Mouse (Mus musculus) natural killer cell, adult 2 months (primary cell): ENCODE measurements around the gene Tlr11.

ENCODE experiments used
- DNase-seq, 2 experiments: peaks; one replicate each; pipeline ENCODE4 v3.0.0; 2022; ENCODE audit warnings: low spot score in 2 of 2

Gene Tlr11

DNA sequence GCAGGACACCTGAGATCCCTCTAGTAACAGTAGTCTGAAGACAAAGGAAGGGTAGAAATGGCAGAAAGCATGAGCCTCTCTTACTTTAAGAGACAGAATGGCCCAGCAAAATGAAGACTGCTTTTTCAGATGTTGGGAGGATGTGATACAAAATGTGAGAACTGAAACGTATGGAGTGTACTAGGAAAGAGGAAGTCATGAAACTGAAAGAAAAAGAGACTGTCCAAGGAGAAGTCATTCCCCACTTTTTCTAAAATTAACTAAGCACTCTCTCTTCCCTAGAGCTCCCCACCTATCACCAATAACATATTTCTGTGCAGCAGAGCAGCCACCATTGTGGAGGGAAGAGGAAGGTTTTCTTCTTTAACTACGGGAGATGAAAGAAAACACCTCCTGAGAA lies at the start of gene Tlr11:
Gene Tlr11 (plus strand): TSS at position 322 of the 400 bp plus-strand sequence.
- DNase-seq, result no peak

DNA sequence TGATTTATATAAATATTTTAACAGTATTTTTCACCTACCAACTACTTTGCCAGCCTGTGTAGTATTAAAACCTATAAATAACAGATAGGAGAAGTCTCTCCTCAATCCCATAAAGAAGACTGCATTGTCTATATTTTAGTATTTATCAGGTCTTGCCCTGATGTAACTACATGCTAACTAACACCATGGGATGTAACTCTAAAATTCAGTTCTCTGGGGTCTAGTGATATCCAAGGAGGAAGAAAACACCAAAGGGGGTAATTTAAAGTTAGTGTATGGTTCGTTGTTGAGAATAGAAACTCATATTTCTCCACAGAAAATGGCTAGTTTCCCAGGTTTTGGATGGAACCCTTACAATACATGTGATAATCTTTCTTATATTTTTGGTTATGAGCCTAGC lies 31.1 kb upstream of the Tlr11 start, which contains the start of gene Olfr734:
Gene Olfr734 (minus strand): TSS at position 101 of the 400 bp plus-strand sequence.
- DNase-seq, result no peak

DNA sequence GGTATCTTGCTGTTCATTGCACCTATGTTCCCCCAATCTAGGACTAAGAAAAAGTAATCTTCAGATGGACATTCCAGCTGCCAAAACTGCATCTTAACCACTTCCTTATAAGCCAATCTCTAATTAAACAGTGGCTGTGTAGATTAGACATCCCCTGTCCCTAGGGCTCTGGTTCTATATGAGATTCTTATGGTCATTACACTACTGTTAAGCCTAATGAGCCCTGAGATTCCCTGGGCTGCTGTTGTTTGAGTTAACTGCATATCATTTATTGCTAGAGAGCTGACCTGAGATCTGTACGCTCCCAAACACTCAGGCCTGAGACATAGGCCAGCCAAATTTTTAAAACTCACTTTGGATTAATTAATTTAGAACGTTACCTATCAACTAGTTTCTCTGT lies 8.9 kb upstream of the Tlr11 start, which contains the start of gene Olfr735:
Gene Olfr735 (minus strand): TSS at position 77 of the 400 bp plus-strand sequence.
- DNase-seq, result no peak

DNA sequence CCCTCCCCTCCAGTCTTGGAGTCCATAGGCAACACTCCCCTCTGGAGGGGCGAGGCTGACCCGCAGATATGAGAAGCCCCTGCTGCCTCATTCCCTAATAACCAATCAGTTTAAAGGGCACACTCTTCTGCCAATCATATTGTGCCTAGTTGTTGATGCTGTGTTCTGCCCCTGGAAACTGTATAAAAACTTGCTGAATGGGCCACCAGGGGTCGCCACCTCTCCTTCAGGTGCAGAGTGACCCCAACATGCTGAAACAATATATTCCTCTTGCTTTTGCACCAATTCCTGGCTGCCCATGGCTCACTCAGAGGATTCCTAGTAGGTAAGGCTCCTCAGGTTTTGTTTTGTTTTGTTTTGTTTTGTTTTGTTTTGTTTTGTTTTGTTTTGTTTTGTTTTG lies 5.3 kb upstream of the Tlr11 start:
- no peak for DNase-seq

DNA sequence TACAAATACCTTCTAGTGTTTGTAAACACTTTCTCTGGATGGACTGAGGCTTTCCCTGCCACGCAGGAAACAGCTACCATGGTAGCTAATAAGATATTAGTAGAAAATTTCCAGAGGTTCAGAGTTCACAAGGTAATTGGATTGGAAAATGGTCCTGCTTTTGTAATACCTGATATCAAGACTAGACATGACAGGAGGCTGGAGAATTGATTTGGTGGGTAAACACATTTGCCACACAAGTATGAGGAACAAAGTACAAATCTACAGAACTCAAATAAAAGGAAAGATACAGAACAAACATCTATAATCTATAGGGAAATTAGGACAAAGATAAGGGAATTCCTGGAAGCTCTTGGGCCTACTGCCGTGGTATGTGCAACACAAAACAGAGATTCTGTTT lies 989 bp upstream of the Tlr11 start:
- no peak for DNase-seq

DNA sequence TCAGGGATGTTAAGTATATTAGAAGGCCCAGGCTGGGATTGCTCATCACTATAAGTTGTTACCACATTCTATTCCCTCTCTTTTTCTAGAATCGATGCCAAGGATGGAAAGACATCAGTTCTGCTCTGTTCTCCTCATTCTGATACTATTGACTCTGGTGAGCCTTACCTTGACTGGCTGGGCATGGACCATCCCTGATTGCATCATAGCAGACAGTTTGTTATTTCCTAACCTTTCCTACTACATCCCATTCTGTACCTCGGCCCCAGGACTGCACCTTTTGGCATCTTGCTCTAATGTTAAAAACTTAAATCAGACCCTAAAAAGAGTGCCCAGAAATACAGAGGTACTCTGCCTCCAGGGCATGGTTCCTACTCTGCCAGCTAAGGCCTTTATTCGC lies 2.8 kb downstream of the Tlr11 start:
- no peak for DNase-seq

DNA sequence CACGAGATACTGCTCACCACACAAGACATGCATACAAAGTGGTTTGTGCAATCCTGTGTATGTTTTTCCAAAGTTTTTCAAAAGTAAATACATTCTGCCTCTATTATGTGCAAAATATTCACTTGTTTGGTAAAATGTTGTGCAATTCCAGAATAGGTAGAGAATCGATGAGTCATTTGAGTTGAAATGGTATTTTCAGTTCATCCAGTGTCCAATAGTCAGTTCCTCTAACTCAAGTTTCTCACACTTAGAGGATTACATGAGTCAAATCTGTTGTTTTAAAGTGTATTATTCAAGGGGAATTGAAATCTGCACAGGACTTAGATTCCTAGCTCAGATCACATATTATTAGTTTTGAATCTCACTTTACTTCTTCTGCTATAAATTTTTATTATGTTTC lies 5.8 kb downstream of the Tlr11 start:
- no peak for DNase-seq

DNA sequence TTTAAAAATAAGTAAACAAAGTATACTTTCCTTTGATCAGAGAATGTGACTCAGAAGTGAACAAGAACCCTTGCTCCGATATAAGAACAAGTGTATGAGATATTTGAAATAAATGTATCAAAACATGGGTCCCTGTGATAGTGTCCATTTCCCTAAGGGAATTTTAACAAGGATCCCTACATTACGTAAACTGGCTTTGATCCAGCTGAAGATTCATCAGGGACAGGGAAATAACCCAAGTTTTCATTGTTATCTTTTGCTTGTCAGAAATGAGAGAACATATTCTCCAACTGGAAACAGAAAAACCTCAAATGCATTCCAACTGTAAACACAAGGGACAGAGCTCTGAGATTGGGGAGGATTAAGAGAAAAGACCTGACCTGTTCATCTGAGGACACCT lies 23.1 kb downstream of the Tlr11 start, which contains the start of gene Olfr736:
Gene Olfr736 (plus strand): TSS at position 301 of the 400 bp plus-strand sequence.
- no peak for DNase-seq

DNA sequence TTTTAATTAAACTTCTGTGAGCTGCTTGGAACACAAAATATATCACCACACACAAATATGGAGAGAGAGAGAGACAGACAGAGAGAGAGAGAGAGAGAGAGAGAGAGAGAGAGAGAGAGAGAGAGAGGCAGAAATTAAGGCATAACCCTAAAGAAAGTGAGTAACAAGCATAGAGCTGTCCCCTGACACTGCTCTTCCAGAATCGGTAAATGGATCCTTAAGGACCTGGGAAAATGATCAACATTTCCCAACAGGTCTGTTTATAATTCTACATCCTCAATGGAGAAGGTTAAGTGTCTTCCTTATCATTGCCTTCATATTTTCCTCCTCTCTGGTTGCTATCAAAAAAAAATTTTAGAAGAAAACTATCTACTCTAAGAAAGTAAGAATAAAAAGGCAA lies 49.6 kb downstream of the Tlr11 start, which contains the start of gene Olfr738:
Gene Olfr738 (plus strand): TSS at position 301 of the 400 bp plus-strand sequence.
- no peak for DNase-seq
